Mouse (Mus musculus) R1 (cell line): ENCODE measurements around the gene Plau.

ENCODE experiments used
- DNase-seq: peaks from one replicate; pipeline ENCODE4 v3.0.0-alpha.2; 2018; ENCODE audit warnings: low read depth, low spot score

Plau gene

DNA sequence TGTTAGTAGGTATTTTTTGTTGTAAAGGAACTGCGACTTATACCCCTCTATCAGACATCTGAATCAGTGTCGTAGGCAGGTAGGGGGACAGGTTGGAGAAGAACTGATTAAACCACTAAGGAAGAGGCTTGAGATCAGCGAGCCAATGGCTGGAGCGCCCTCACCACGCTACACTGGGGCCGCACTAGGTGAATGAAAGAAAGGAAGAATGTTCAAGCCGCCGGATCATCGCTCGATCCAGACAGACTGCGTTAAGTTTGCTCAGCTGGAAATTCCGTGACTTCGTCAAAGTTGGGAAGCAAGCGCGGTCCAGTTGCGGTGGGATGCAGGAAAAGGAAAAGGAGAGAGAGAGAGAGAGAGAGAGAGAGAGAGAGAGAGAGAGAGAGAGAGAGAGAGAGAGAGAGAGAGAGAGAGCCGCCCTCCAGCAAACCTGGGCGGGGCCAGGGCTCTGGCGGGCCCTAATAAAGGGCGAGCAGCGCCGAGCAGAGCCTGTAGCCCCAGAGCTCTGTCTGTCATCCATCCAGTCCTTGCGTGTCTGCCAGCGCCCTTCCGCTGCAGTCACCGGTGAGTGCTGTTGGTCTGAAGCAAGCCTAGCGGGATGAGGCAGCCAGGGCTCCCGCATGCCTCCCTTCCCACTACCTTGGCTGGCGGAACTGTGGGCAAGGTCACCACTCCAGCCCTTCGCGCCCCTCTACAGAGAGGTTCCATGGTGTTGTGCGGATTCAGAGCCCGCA, at the start of gene Plau:
Gene Plau (plus strand): TSS at position 490 of the 734 bp plus-strand sequence.
- peak; percentile 59 for DNase-seq

DNA sequence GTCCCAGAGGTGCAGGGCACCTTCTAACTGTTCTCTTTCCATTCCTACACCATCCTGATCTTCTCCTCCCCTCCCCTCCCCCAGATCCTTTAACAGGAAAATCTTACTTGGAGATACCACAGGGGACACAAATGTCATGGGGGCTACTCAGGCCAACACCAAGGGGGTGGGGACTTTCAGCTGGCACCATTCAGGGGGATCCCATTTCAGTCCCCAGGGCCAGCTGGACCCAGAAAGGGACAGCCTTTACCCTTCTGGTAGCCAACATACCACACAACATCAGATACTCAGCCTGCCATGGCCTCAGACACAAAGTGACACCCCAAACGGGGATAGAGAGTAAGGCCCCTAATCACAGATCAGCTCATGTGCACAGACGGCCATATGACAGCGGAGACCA, 48.3 kb upstream of the Plau start:
- DNase-seq = no peak

DNA sequence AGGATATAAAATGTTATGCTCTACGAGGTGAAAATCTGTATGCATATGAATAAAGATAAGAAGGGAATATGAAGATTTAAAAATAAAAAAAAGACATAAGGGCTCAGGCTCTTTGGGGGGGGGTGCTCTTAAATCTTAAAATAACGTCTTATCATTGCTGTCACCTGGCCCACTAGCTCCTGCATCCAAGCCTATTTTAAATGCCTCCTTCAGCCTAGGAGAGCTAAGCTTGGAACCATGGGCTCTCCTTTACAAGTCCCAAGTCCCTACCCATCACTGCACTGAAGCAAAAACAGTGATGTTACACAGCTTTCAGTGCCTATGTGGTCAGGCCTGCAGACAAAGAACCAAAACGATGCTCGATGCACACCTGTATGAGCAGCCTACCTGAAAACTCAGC, 46.9 kb upstream of the Plau start:
- DNase-seq = no peak

DNA sequence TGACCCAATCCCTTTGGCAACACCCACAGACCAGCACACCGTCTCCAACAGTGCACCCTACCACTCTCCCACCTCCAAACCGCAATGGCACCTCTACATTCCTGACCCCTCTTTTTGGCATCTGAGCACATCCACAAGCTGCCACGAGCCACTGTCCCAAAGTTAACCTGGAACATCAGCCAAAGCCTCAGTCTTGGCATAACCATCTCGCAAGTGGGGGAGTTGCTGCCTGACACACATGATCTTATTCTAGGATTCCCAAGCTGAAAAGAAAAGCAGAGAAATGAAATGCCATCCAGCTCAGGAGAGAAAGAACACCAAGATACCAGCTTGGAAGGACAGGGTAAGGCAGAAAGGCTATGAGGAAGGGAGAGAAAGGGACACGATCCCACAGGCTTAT, 46.0 kb upstream of the Plau start:
- DNase-seq = no peak

DNA sequence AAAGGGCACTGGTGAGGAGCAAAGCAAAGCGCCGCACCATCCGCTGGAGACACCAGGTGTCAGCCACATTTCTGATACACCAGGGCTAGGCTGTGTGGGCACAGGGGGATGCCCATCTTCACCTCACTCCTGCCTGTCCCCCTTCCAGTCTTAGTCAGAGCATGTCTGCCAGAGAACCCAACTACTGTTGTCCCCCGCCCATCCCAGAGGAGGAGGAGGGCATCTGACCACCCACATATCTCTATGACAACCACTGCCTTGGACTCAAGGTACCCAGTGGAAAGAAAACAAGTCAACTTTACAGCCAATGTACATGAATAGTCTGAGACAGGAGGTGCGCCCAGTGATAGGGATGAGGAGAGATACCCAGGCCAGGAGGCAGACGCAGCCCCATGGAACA, 45.5 kb upstream of the Plau start:
- no peak for DNase-seq

DNA sequence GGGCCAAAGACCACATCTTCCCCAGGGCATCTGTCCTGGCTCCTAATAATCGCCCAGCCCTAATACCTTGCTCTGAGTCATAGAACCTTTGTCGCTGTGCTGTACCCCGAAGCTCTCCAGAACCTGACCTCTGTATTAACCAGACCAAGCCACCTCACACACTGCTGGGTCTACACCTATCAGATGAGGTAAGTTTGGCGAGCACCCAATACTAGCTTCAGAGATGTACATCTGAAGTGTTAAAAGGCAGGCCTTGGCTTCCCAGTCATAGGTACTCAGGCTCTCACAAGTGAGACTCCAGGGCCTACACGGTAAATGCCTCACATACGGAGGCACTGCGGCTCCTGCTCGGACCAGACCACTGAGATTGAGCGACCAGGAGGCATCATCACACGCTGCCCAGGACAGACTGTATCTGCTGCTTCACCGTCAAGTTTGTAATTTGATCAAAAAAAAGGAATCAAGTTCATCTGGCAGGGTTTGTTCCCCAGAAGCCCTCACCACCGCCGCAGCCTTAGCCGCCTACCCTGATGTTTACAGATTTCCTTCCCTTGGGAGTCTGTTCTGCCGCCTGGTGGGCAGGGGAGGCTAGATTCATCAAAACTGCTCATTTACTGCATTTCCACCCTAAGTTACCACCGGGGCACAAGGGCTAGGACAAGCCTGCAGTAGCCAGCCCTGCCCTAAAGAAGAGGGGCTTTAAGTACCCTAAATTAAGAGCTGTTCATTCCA, 44.8 kb upstream of the Plau start:
- no peak for DNase-seq

DNA sequence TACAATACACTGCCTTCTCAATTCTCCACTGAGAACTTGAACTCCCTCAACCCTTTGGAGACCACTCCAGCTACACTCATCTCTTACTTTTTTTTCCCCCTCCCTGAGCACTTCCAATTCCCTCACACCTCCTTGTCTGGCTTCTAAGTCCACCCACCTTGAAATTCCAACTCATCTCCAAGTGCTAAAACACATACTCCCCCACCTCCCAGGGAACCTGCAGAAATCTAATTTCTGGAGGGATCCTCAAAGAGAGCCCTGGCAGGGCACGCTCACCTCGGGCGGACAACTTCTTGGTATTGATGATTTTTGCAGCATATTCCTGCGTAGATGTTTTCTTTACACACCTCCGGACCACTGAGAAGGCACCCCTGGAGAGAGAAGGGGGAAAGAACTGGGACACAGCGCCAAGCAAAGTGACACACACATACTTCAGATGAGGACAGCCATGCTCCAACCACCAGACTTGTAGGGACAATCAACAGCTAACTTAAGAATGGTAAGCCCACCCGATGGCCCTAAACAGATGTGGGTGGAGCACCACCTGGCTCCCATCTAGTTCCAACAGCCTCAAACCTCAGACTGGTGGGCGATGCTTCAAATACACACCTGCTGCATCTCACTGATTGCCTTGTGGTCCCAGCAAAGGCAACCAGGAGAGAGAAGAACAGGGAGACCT, 44.1 kb upstream of the Plau start:
- no peak for DNase-seq

DNA sequence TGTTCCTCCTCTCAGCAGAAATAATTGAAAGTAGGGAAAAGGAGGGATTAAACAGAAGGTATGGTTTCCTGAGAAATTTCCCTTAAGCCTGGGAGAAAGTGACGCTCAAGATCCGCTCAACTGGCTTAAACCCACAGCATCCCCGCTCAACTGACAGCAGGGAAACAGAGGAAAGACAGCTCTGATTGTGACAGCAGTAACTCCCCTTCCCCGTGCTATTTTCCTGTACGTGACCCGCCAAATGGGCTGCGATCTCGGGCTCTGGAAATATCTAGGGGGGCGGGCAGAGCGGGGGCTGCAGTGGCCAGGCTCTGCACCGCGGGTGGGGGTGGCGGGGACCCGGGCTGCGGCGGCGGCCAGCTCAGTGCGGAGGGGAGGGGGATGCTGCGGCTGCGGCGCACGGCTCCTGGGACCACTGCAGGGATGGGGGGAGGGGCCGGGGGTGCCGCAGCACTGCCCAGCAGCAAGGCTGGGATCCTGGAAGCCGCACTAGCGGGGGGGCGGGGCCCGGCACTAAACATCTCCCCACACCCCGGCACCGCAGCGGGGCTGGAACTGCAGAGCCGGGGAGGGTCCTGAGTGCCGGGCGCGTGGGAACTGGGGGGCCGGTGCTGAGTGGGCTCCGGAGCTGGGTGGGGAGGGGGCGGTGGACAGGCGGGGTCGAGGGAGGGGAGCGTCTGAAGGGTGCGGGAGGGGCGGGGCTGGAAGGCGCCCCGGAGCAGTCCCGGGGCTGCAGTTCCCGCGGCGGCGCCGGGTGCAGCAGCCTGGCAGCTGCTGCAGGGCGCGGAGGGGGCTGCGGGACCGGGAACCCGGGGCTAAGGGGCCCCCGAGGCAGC, 43.3 kb upstream of the Plau start:
- peak; percentile 77 for DNase-seq

DNA sequence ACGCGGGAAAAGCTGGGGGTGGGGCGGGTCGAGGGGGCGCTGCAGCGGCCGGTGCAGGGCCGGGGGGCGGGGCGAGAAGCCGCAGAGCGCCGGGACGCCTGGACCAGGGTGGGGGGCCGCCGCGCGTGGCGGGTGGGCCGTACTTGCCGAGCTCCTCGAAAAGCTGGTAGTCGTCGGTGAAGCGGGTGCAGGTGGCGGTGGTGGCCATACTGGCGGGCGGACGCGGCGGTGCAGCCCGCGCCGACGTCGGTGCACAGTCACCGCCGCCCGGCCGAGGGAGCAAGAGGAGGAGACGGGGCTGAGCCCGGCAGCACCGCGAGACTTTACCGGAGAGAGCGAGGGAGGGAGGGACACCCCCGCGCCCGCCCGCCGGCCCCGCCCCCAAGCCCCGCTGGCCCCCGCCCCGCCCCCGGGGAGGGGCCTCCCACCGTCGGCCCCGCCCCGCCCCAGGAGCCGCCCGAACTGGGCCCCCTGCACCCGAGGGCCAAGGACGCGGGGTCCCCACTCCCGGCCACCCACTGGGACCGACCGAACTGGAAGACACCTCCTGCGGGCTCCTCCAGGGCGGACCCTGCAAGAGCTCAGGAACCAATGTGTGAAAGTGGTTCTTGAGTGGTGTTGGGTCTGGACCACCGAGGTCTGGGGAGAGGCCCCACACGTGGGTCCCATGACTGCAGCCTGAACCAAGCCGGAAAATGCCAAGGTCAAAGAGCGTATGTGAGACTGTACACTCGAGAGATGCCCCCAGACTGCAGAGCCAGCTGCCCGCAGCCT, 42.5 kb upstream of the Plau start, which contains the start of gene Camk2g:
Gene Camk2g (minus strand): TSS at position 331 of the 774 bp plus-strand sequence.
- DNase-seq = peak; percentile 85

DNA sequence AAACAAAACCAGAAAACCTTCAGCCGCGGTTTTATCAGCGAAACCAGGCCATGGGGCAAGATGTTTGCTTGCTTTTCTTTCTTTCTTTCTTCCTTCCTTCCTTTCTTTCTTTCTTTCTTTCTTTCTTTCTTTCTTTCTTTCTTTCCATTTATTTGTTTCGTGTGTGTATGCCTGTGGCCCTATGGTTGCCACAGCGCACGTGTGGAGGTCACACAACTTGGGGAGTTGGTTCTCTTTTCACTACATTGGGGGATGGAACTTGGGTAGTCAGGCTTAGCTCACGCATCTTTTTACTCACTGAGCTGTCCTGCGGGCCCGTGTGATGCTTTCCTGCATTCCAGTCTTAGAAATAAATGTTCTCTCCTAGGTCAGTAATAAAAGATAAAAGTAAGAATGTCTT, 41.9 kb upstream of the Plau start:
- DNase-seq = no peak

DNA sequence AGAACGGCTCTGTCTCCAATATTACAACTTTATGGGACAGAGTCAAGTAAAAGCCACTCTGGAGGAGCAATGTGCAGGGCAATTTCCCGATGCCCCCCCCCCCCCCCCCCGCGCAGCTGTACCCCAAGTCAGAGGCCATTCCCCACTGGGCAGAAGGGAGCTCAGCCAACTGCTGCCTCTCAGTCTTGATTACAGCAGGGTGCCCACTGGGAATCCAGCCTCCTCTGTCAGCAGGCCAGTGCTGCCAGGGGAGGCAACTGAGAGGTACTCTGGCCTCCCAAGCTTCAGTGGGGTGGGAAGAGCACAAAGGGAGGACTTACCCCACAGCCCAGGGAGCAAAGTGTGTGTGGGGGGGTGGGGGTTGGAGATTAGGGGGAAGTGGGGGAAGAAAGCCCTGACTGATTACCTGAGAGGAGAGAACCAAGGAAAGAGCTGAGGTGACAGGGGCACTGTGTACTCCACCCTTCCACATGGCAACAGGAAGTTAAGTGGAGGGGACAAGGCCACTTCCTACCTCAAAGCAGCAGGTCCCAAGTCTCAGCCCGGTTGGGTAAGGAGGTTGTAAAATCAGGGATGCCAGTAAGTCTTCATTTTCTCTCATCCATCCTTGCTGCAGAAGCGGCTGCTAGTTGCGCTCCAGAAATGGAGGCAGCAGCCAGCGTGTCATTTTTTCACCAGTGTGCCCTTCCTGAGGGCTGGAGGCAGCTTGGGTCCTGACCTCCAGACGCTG, 40.9 kb upstream of the Plau start:
- DNase-seq = no peak

DNA sequence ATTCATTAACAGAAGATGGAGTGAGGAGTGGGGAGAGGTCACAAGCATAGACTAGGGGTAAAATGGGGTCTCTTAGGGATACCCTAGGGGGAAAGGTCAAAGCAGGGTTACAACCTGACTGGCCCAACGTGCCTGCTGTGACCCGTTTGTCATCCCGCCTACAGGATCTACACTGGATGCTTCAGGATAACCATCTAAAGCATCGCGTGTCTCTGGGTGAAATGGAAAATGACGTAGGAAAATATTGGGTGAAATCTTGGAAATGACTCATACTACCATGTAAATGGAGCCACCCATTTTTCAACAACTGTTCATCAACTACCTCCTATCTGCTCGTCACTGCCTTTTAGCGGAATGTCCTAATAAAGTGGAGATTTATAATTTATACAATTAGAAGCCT, 40.3 kb upstream of the Plau start:
- no peak for DNase-seq

DNA sequence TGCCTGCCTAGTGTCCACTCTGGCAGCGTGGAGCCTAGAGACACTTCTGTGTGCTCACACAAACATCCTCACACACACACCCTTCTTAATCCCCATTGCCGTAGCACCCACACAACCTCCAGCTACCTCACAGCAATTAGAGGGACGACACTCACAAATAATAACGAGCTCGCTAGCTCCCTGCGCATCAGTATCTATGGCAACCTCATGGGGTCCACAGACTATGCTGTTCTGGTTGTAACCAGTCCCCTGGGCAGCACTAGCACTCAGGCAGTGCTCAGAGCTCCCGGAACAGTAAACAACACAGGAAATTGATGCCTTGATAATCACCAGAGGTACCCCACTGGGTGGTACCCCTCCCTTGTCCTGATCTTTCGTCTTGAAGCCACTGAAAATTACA, 39.8 kb upstream of the Plau start:
- DNase-seq = peak; percentile 15

DNA sequence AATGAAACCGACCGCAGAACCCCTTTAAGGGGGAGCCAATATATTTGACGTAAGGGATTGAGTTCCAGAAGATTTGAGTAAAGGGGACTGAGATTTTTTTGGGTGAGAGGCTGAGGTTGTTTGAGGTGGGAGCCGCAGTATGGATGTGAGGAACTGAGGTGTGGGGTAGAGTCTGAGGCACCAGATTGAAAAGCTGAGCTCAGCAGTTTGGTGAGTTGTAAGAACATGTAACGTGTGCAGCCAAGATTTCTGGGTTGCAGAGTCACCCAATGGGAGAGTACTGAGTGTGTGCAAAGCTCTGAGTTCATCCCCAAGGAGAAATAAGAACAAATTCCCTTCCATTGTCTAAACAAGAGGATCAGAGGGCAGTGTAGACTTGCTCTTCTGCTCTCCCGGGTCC, 38.2 kb upstream of the Plau start:
- DNase-seq = peak; percentile 19

DNA sequence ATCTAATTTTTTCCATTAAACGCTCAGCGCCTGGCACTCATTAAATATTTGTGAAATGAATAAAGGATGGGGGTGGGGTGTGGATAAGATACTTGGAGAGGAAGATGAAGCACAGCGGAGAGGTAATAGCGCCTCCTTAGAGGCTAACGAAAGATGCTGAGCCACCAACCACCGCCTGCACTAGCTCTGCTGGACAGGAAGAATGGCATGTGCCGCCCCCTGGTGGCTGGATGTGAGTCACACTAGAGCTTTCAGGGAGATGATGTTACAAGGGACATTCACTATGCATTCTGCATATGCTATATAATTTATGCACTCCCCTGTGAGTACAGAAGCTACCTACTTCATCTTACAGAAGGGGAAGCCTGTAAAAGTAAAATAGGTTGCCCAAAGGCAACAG, 37.7 kb upstream of the Plau start:
- DNase-seq = peak; percentile 87

DNA sequence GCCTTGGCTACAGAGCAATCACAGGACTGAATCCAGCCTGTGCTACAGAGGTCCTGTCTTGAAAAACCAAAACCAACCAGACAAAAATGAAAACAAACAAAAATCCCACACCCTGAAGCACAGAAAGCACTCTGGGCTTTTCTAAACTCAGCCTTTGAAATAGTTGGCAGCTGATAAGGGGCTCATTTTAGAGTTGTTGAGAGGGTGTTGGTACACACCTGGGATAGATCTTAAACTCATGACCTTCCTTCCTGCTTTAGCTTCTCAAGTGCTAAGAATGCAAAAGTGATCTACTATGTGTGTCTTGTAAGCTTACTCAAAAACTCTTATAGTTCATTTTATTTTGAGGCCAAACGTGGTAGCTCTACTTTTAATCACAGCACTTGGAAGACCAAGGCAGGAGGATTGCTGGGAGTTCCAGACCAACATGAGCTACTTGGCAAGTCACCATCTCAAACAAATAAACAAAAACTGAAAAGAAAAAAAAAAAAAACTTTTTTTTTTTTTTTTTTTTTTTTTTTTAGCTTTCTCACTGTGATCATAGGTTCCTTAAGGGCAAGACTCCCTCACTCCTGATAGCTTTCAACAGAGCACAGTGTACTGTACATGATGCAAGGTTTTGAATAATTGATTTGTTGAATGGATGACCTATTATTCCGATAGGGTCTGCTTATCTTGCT, 33.4 kb upstream of the Plau start:
- no peak for DNase-seq

DNA sequence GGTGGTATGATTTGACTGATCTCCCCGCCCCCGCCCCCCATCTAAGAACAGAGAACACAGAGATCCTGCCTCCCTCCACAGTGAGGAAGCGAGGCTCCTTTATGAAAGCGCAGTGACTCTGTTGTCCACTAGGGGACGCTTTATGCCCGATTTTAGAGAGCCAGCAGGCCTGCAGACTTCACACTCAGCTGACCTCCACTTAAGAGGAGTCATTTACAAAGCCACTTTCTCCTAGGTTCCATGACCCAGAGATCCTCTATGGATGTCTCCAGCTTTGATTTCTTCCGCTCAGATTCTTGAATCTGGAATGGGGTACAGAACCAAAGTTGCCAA, 32.9 kb upstream of the Plau start:
- DNase-seq = peak; percentile 83

DNA sequence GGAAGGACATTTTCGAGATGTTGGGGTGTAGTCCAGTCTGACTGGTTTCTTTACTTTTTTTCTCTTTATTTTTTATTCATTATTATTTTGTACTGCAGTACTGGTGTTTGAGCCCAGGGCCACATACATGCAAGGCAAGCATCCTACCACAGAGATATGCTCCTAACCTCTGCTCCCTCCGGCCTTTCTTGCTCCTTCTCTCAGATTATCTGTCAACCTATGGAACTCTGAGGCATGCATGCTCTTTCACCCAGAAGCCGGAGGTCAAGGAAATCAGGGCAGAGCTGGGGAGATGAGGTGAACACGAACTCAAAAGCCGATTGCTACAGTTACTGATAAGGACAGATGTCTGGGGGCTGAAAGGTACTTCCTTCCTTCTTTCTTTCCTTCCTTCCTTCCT, 32.0 kb upstream of the Plau start:
- DNase-seq = no peak

DNA sequence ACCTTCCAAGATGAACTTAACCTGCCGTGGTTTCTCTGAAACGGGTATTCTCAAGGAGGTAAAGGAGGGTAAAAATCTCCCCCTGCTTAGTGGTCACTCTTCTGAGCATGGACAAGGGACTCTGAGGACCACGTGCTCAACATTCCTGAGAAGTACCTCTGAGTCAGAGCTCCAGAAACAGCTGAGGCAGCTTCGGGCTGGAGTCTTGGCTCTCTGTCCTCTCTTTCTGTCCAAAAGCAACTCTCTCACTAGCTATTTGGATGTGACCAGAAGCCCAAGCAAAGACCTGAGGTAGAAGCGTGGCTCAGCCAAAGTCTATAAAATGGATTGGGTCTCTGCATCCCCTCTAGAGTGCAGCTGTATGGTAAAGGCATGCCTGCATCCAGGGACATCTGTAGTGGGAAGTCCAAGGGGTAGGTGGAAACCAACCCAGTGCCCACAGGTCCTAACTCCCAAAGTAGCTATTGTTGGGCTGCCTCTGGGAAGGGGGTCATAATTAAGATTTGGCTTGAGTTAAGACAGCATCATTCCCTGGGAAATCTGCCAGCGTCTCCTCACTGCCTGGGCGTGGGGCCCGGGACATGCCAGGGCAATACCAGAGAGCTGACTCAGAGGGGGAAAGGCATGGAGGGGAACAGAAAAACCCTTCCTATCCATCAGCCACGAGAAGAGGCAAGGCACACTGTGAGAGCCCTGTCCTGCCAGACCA, 31.3 kb upstream of the Plau start:
- no peak for DNase-seq
